Mouse (Mus musculus): Measurements from ENCODE around the gene Abi2. TPM values are rescaled to one million over a fixed set of nuclear protein-coding genes. Genes with fewer than 3 reads are reported as not detected.
"Not testable (repeated sequence)": the region's sequence is repeated elsewhere in the genome, so short reads cannot be mapped to it uniquely, and the experiment has no call there.

Abi2 gene
- polyA plus RNA-seq, 1 experiment: 4.5 TPM

DNA sequence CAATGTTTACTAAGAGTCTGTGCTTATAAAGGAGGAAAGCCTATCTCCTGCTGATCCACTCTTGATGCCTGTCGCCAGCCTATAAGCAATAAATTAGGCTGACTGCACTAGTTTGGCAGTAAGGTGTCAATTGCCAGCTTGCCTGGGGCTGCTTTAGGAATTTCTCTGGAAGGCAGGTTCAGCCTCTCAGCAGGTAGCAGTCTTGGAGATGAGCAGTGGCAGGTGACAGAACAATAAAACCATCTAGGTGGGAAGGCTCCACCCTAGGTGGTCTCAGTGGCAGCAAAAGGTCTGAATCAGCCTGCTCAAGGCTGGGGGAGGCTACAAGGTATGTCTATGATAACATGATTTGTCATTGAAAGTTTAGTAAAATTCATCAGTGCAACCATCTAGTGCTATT lies 23.1 kb downstream of the Abi2 start:
- no peak overlapping the region for H3K27ac ChIP-seq (ENCODE audit: control insufficient read depth, insufficient read depth, low read length)
- no peak for DNase-seq
- WGBS: 85% methylated on average over 1 of the region's 1 CpGs
- no peaks in the 10 kb centered on the region for H3K4me1 ChIP-seq (replicated peaks; ENCODE audit: control insufficient read depth, insufficient read depth, low read length)
- no peaks in the 10 kb centered on the region for H3K27me3 ChIP-seq (ENCODE audit: control insufficient read depth, insufficient read depth, low read length)
- no peak overlapping the region for H3K4me3 ChIP-seq (ENCODE audit: control insufficient read depth, insufficient read depth, low read length)
- TF ChIP-seq POLR2A (IDR thresholded peaks at IDR 0.05; ENCODE audit: control insufficient read depth, extremely low read depth, insufficient read depth, low read length, poor library complexity): no peak
- TF ChIP-seq CTCF (IDR thresholded peaks at IDR 0.05; ENCODE audit: borderline replicate concordance, control insufficient read depth, extremely low read depth, insufficient read depth, low read length, poor library complexity): no peak
- no peaks in the 10 kb centered on the region for H3K36me3 ChIP-seq (ENCODE audit: control insufficient read depth, insufficient read depth, low read length)

DNA sequence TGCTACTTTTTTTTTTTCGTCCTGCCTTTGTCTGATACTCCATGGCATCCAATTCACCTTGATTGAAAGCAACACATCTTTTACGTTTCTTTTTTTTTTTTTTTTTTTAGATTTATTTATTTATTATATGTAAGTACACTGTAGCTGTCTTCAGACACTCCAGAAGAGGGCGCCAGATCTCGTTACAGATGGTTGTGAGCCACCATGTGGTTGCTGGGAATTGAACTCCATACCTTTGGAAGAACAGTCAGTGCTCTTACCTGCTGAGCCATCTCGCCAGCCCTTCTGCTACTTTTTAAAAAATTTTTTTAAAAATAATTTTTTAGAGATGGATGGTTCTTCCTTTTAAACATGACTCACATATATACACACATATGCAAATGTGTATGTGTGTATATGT lies 32.0 kb downstream of the Abi2 start:
- H3K27ac ChIP-seq (ENCODE audit: control insufficient read depth, insufficient read depth, low read length); H3K27me3 ChIP-seq (ENCODE audit: control insufficient read depth, insufficient read depth, low read length); H3K36me3 ChIP-seq (ENCODE audit: control insufficient read depth, insufficient read depth, low read length); H3K4me3 ChIP-seq (ENCODE audit: control insufficient read depth, insufficient read depth, low read length); DNase-seq; H3K4me1 ChIP-seq (replicated peaks; ENCODE audit: control insufficient read depth, insufficient read depth, low read length): not testable (repeated sequence)
- 88% methylated on average over 5 of the region's 5 CpGs for WGBS

DNA sequence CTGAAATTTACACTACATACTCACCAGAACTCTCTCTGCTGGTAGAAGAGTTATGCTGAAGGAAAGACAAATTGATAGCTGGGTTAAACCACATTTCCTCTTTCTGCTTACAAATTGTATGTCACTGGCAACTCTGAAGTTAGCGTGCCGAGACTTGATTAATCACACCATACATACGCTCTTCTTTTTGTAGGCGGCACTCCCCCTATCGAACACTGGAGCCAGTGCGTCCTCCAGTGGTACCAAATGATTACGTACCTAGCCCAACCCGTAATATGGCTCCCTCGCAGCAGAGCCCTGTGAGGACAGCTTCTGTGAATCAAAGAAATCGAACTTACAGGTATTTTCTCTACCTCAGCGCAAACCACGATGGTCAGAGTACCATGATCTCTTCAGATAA lies 37.6 kb downstream of the Abi2 start:
- no peak overlapping the region for H3K4me3 ChIP-seq (ENCODE audit: control insufficient read depth, insufficient read depth, low read length)
- H3K36me3 ChIP-seq (ENCODE audit: control insufficient read depth, insufficient read depth, low read length): no peaks in the 10 kb centered on the region
- TF ChIP-seq POLR2A (IDR thresholded peaks at IDR 0.05; ENCODE audit: control insufficient read depth, extremely low read depth, insufficient read depth, low read length, poor library complexity) (no peak), CTCF (IDR thresholded peaks at IDR 0.05; ENCODE audit: borderline replicate concordance, control insufficient read depth, extremely low read depth, insufficient read depth, low read length, poor library complexity) (no peak)
- DNase-seq: peak; percentile 43
- no peaks in the 10 kb centered on the region for H3K27me3 ChIP-seq (ENCODE audit: control insufficient read depth, insufficient read depth, low read length)
- 33% methylated on average over 12 of the region's 12 CpGs for WGBS
- H3K27ac ChIP-seq (ENCODE audit: control insufficient read depth, insufficient read depth, low read length): no peak overlapping the region
- H3K4me1 ChIP-seq (replicated peaks; ENCODE audit: control insufficient read depth, insufficient read depth, low read length): no peaks in the 10 kb centered on the region

DNA sequence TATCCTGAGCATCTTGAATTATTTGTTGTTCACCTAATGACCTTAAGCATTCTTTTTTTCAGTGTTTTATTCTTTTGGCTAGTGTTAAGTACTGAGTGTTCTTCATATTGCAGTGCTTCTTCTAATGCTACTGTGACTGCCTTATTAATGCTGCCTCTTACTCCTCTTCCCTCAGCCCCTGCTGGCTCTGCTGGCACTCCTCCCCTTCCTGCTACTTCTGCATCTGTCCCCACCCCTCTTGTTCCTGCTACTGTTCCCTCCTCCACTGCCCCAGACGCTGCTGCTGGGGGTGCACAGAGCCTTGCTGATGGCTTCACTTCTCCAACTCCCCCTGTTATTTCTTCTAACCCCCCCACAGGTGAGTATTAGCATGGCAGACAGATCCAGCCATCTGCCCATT lies 40.5 kb downstream of the Abi2 start:
- WGBS: 55% methylated on average over 1 of the region's 1 CpGs
- no peak overlapping the region for H3K4me3 ChIP-seq (ENCODE audit: control insufficient read depth, insufficient read depth, low read length)

DNA sequence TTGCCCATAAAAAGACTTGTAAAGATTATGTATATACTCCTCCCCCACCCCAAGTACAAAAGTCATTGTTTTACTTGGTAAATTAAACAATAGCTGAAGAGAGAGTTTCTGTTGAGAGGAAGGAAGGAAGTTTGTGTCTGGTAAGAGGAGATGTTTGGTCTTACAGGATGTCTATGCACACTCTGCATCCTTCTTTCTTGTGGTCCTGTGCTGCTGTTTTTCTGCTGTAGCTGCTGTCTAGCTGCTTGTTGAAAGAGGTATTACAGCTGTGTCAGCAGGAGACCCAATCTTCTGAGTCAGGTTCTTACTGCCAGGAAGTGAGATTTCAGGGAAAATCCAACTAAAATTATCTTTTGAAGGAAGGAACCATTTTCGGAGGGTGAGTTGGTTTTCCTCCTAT lies 51.2 kb downstream of the Abi2 start:
- H3K36me3 ChIP-seq (ENCODE audit: control insufficient read depth, insufficient read depth, low read length): no peaks in the 10 kb centered on the region
- no peak for TF ChIP-seq CTCF (IDR thresholded peaks at IDR 0.05; ENCODE audit: borderline replicate concordance, control insufficient read depth, extremely low read depth, insufficient read depth, low read length, poor library complexity)
- peak; percentile 25 for DNase-seq
- H3K27me3 ChIP-seq (ENCODE audit: control insufficient read depth, insufficient read depth, low read length): no peaks in the 10 kb centered on the region
- H3K27ac ChIP-seq (ENCODE audit: control insufficient read depth, insufficient read depth, low read length): peak overlapping the region; percentile 41; the same call in 1 of the 2 replicates
- H3K4me1 ChIP-seq (replicated peaks; ENCODE audit: control insufficient read depth, insufficient read depth, low read length): peaks cover 3% of the 10 kb centered on the region
- H3K4me3 ChIP-seq (ENCODE audit: control insufficient read depth, insufficient read depth, low read length): no peak overlapping the region
- WGBS: 6% methylated on average over 1 of the region's 1 CpGs

More for the DNA sequence above, 40.5 kb downstream of the Abi2 start:
- no peak for DNase-seq
- TF ChIP-seq POLR2A (IDR thresholded peaks at IDR 0.05; ENCODE audit: control insufficient read depth, extremely low read depth, insufficient read depth, low read length, poor library complexity) (no peak), CTCF (IDR thresholded peaks at IDR 0.05; ENCODE audit: borderline replicate concordance, control insufficient read depth, extremely low read depth, insufficient read depth, low read length, poor library complexity) (no peak)
- H3K4me1 ChIP-seq (replicated peaks; ENCODE audit: control insufficient read depth, insufficient read depth, low read length): no peaks in the 10 kb centered on the region
- no peaks in the 10 kb centered on the region for H3K36me3 ChIP-seq (ENCODE audit: control insufficient read depth, insufficient read depth, low read length)
- no peaks in the 10 kb centered on the region for H3K27me3 ChIP-seq (ENCODE audit: control insufficient read depth, insufficient read depth, low read length)
- no peak overlapping the region for H3K27ac ChIP-seq (ENCODE audit: control insufficient read depth, insufficient read depth, low read length)

DNA sequence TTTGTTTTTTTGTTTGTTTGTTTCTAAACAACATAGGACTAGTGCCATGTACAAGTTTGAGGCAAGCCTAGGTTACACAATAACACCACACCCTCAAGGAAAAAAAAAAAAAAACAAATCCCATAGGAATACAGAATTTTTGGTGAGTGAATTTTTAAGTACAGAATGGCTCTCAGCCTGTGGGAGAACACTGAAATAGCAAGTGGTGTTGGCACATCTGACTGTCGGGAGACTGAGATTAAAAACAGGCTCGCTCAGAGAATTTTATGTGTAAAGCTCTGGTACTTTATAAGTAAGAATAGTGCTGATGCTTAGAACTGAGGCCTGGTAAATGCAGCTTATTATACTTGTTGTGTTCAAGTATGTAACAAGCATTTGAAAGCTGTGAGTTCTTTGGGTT lies 60.1 kb downstream of the Abi2 start:
- over 99% methylated on average over 2 of the region's 2 CpGs for WGBS
- no peak overlapping the region for H3K27ac ChIP-seq (ENCODE audit: control insufficient read depth, insufficient read depth, low read length)
- H3K27me3 ChIP-seq (ENCODE audit: control insufficient read depth, insufficient read depth, low read length): no peaks in the 10 kb centered on the region
- no peak overlapping the region for H3K4me3 ChIP-seq (ENCODE audit: control insufficient read depth, insufficient read depth, low read length)
- TF ChIP-seq CTCF (IDR thresholded peaks at IDR 0.05; ENCODE audit: borderline replicate concordance, control insufficient read depth, extremely low read depth, insufficient read depth, low read length, poor library complexity): no peak
- no peak for TF ChIP-seq POLR2A (IDR thresholded peaks at IDR 0.05; ENCODE audit: control insufficient read depth, extremely low read depth, insufficient read depth, low read length, poor library complexity)
- peaks cover 3% of the 10 kb centered on the region for H3K4me1 ChIP-seq (replicated peaks; ENCODE audit: control insufficient read depth, insufficient read depth, low read length)
- DNase-seq: no peak
- no peaks in the 10 kb centered on the region for H3K36me3 ChIP-seq (ENCODE audit: control insufficient read depth, insufficient read depth, low read length)

DNA sequence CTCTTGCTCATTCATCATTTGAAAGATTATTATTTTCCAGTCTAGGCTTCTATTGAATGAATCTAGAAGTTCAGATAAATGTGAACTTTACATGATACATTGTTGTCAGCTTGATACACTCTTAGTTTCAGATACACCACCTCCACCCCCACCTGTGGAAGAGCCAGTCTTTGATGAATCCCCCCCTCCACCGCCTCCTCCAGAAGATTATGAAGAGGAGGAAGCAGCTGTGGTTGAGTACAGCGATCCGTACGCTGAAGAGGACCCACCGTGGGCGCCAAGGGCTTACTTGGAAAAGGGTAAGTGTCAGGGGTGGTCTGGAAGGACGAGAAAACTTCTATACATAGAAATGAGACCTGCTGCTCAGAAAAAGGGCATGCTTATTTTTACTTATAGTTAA lies 61.1 kb downstream of the Abi2 start:
- no peaks in the 10 kb centered on the region for H3K27me3 ChIP-seq (ENCODE audit: control insufficient read depth, insufficient read depth, low read length)
- no peak overlapping the region for H3K27ac ChIP-seq (ENCODE audit: control insufficient read depth, insufficient read depth, low read length)
- peak; percentile 55 for DNase-seq
- TF ChIP-seq POLR2A (IDR thresholded peaks at IDR 0.05; ENCODE audit: control insufficient read depth, extremely low read depth, insufficient read depth, low read length, poor library complexity): no peak
- no peak for TF ChIP-seq CTCF (IDR thresholded peaks at IDR 0.05; ENCODE audit: borderline replicate concordance, control insufficient read depth, extremely low read depth, insufficient read depth, low read length, poor library complexity)
- peaks cover 3% of the 10 kb centered on the region for H3K4me1 ChIP-seq (replicated peaks; ENCODE audit: control insufficient read depth, insufficient read depth, low read length)
- no peak overlapping the region for H3K4me3 ChIP-seq (ENCODE audit: control insufficient read depth, insufficient read depth, low read length)
- no peaks in the 10 kb centered on the region for H3K36me3 ChIP-seq (ENCODE audit: control insufficient read depth, insufficient read depth, low read length)
- 15% methylated on average over 7 of the region's 7 CpGs for WGBS
